Mouse (Mus musculus) limb, embryonic 10.5 days (tissue): Measurements from ENCODE around the gene Zfp652. TPM values are rescaled to one million over a fixed set of nuclear protein-coding genes. Genes with fewer than 3 reads are reported as not detected.

Experiments
- DNase-seq: peaks from one replicate; pipeline ENCODE4 v3.0.0-alpha.2; 2017; ENCODE audit warnings: low spot score
- H3K27ac ChIP-seq: fragments of 300-500 bp; sonication (generic); 2 replicates; pipeline ENCODE4 v1.5.1; 2016; ENCODE audit warnings: mild to moderate bottlenecking
- H3K27me3 ChIP-seq: fragments of 300-500 bp; sonication (generic); 2 replicates; pipeline ENCODE4 v1.6.1; 2016; ENCODE audit warnings: low read depth, mild to moderate bottlenecking; ENCODE audit not compliant: poor library complexity, severe bottlenecking
- H3K36me3 ChIP-seq: fragments of 300-500 bp; sonication (generic); 2 replicates; pipeline ENCODE4 v1.6.1; 2016; ENCODE audit warnings: mild to moderate bottlenecking, moderate library complexity
- H3K4me1 ChIP-seq: fragments of 300-500 bp; sonication (generic); 2 replicates; pipeline ENCODE4 v1.6.1; 2016
- H3K4me3 ChIP-seq: fragments of 300-500 bp; sonication (generic); 2 replicates; pipeline ENCODE4 v1.5.1; 2016; ENCODE audit warnings: mild to moderate bottlenecking, moderate library complexity
- H3K9me3 ChIP-seq: fragments of 300-500 bp; sonication (generic); replicated peaks from 2 replicates; pipeline ENCODE4 v1.6.1; 2016; ENCODE audit warnings: mild to moderate bottlenecking
- WGBS: fragments of 180-500 bp; shearing (Covaris S2); methylation state at CpG from one replicate; pipeline ENCODE4 v1.1.7; 2016; 5-methylcytosine and 5-hydroxymethylcytosine counted together
- polyA plus RNA-seq: library from polyadenylated mRNA; unstranded; fragments of >200 nt; fragmentation: Nextera tagmentation; extraction: Ambion mirVana; gene quantifications from 2 replicates; pipeline ENCODE4 v1.2.1, GENCODE M21; 2016

Zfp652 gene
- polyA plus RNA-seq, 1 experiment from 2014 or later, result 21.5 TPM

- H3K27ac ChIP-seq, result peak overlapping the region; percentile 77
- H3K4me3 ChIP-seq, result no peak overlapping the region
- H3K27me3 ChIP-seq, result no peaks in the 10 kb centered on the region
- 69% methylated on average over 7 of the region's 7 CpGs for WGBS
- H3K4me1 ChIP-seq, result peaks cover 13% of the 10 kb centered on the region
- no peaks in the 10 kb centered on the region for H3K9me3 ChIP-seq
- H3K36me3 ChIP-seq, result peaks cover 6% of the 10 kb centered on the region; the same call in 1 of the 2 replicates
- DNase-seq, result no peak
Observed at GRCm38 (mm10) chr11:95688981-95689380, 23.5 kb upstream of the Zfp652 start.

- Histone ChIP-seq H3K9me3 (no peaks in the 10 kb centered on the region), H3K4me1 (peaks cover 13% of the 10 kb centered on the region), H3K4me3 (no peak overlapping the region), H3K27me3 (no peaks in the 10 kb centered on the region), H3K36me3 (0 out of 2 replicates have a peak, but pooled peaks cover under 1% of the 10 kb centered on the region), H3K27ac (no peak overlapping the region; the same call in 1 of the 2 replicates)
- DNase-seq, result no peak
- WGBS, result 93% methylated on average over 3 of the region's 3 CpGs
Observed at GRCm38 (mm10) chr11:95689544-95689943, 22.9 kb upstream of the Zfp652 start.

GRCm38 (mm10) chr11:95698541-95698940, 13.9 kb upstream of the Zfp652 start:
- DNase-seq, result no peak
- Histone ChIP-seq H3K9me3 (no peaks in the 10 kb centered on the region), H3K4me3 (no peak overlapping the region), H3K4me1 (peaks cover 6% of the 10 kb centered on the region; the same call in 1 of the 2 replicates), H3K27me3 (no peaks in the 10 kb centered on the region; the same call in 1 of the 2 replicates), H3K36me3 (no peaks in the 10 kb centered on the region), H3K27ac (no peak overlapping the region)
- 87% methylated on average over 5 of the region's 5 CpGs for WGBS

GRCm38 (mm10) chr11:95700778-95701739, 11.4 kb upstream of the Zfp652 start:
- H3K36me3 ChIP-seq, result no peaks in the 10 kb centered on the region
- WGBS, result 94% methylated on average over 13 of the region's 13 CpGs
- no peak overlapping the region for H3K27ac ChIP-seq
- H3K4me1 ChIP-seq, result peaks cover 6% of the 10 kb centered on the region; the same call in 1 of the 2 replicates
- H3K9me3 ChIP-seq, result no peaks in the 10 kb centered on the region
- H3K4me3 ChIP-seq, result no peak overlapping the region
- no peak for DNase-seq
- no peaks in the 10 kb centered on the region; the same call in 1 of the 2 replicates for H3K27me3 ChIP-seq

GRCm38 (mm10) chr11:95704032-95704969, 8.2 kb upstream of the Zfp652 start:
- Histone ChIP-seq H3K36me3 (no peaks in the 10 kb centered on the region), H3K27ac (no peak overlapping the region), H3K9me3 (no peaks in the 10 kb centered on the region), H3K4me1 (peaks cover 16% of the 10 kb centered on the region), H3K27me3 (no peaks in the 10 kb centered on the region), H3K4me3 (no peak overlapping the region)
- WGBS, result 92% methylated on average over 12 of the region's 12 CpGs
- no peak for DNase-seq

GRCm38 (mm10) chr11:95704970-95705330, 7.5 kb upstream of the Zfp652 start:
- DNase-seq, result no peak
- Histone ChIP-seq H3K9me3 (no peaks in the 10 kb centered on the region), H3K27ac (no peak overlapping the region), H3K4me3 (no peak overlapping the region), H3K4me1 (peaks cover 16% of the 10 kb centered on the region), H3K27me3 (no peaks in the 10 kb centered on the region), H3K36me3 (no peaks in the 10 kb centered on the region)
- 89% methylated on average over 4 of the region's 4 CpGs for WGBS

GRCm38 (mm10) chr11:95709534-95710040, 2.9 kb upstream of the Zfp652 start:
- H3K36me3 ChIP-seq, result no peaks in the 10 kb centered on the region
- no peaks in the 10 kb centered on the region for H3K9me3 ChIP-seq
- H3K27ac ChIP-seq, result no peak overlapping the region
- peaks cover 33% of the 10 kb centered on the region for H3K4me1 ChIP-seq
- H3K4me3 ChIP-seq, result no peak overlapping the region
- no peaks in the 10 kb centered on the region for H3K27me3 ChIP-seq
- WGBS, result 94% methylated on average over 6 of the region's 6 CpGs
- no peak for DNase-seq

GRCm38 (mm10) chr11:95710478-95710877, 2.0 kb upstream of the Zfp652 start:
- no peak overlapping the region for H3K27ac ChIP-seq
- no peak for DNase-seq
- H3K4me1 ChIP-seq, result peaks cover 39% of the 10 kb centered on the region
- no peaks in the 10 kb centered on the region for H3K9me3 ChIP-seq
- no peaks in the 10 kb centered on the region for H3K27me3 ChIP-seq
- H3K4me3 ChIP-seq, result no peak overlapping the region
- 82% methylated on average over 7 of the region's 7 CpGs for WGBS
- no peaks in the 10 kb centered on the region for H3K36me3 ChIP-seq

- Histone ChIP-seq H3K4me3 (peak overlapping the region; percentile 81), H3K27ac (peak overlapping the region; percentile 99), H3K9me3 (no peaks in the 10 kb centered on the region), H3K4me1 (peaks cover 45% of the 10 kb centered on the region), H3K27me3 (no peaks in the 10 kb centered on the region), H3K36me3 (no peaks in the 10 kb centered on the region)
- WGBS, result 37% methylated on average over 12 of the region's 12 CpGs
- no peak for DNase-seq
Observed at GRCm38 (mm10) chr11:95712085-95712562, 349 bp upstream of the Zfp652 start.

- under 1% methylated on average over 49 of the region's 49 CpGs for WGBS
- Histone ChIP-seq H3K4me3 (peak overlapping the region; percentile 81), H3K9me3 (no peaks in the 10 kb centered on the region), H3K27ac (peak overlapping the region; percentile 99), H3K27me3 (no peaks in the 10 kb centered on the region), H3K36me3 (no peaks in the 10 kb centered on the region), H3K4me1 (peaks cover 33% of the 10 kb centered on the region)
- DNase-seq, result peak; percentile 71
Observed at GRCm38 (mm10) chr11:95713225-95713810, 845 bp downstream of the Zfp652 start.

- no peaks in the 10 kb centered on the region for H3K36me3 ChIP-seq
- 3% methylated on average over 13 of the region's 13 CpGs for WGBS
- no peak for DNase-seq
- H3K4me1 ChIP-seq, result peaks cover 31% of the 10 kb centered on the region
- peak overlapping the region; percentile 99 for H3K27ac ChIP-seq
- H3K9me3 ChIP-seq, result no peaks in the 10 kb centered on the region
- H3K4me3 ChIP-seq, result peak overlapping the region; percentile 81
- H3K27me3 ChIP-seq, result no peaks in the 10 kb centered on the region
Observed at GRCm38 (mm10) chr11:95713811-95714241, 1.4 kb downstream of the Zfp652 start.

GRCm38 (mm10) chr11:95714411-95714810, 1.9 kb downstream of the Zfp652 start:
- Histone ChIP-seq H3K4me3 (peak overlapping the region; percentile 81), H3K36me3 (no peaks in the 10 kb centered on the region), H3K27ac (peak overlapping the region; percentile 99; the same call in 1 of the 2 replicates), H3K4me1 (peaks cover 31% of the 10 kb centered on the region), H3K9me3 (no peaks in the 10 kb centered on the region), H3K27me3 (no peaks in the 10 kb centered on the region)
- DNase-seq, result no peak
- WGBS, result 55% methylated on average over 7 of the region's 7 CpGs
